Mouse (Mus musculus) hindbrain, embryonic 14.5 days (tissue): ENCODE results near the gene Rnf151. TPM values are rescaled to one million over a fixed set of nuclear protein-coding genes. Genes with fewer than 3 reads are reported as not detected.
"Not testable (repeated sequence)": the region's sequence is repeated elsewhere in the genome, so short reads cannot be mapped to it uniquely, and the experiment has no call there.

Source experiments
- ATAC-seq: fragments of 200-750 bp; cut with Nextera tagmentation; 2 replicates; pipeline ENCODE4 v1.8.0; 2017; ENCODE audit warnings: moderate number of reproducible peaks, mild to moderate bottlenecking, moderate TSS enrichment, moderate library complexity; ENCODE audit not compliant: low FRiP score
- DNase-seq: peaks from one replicate; pipeline ENCODE4 v3.0.0-alpha.2; 2015; ENCODE audit warnings: low spot score
- H3K27ac ChIP-seq: fragments of 300-500 bp; sonication (generic); 2 replicates; pipeline ENCODE4 v1.5.1; 2014; ENCODE audit warnings: mild to moderate bottlenecking, moderate library complexity
- H3K27me3 ChIP-seq: fragments of 300-500 bp; sonication (generic); 2 replicates; pipeline ENCODE4 v1.6.1; 2014; ENCODE audit warnings: mild to moderate bottlenecking, low read length, mixed read lengths; ENCODE audit not compliant: control insufficient read depth, insufficient read depth
- H3K36me3 ChIP-seq: fragments of 300-500 bp; sonication (generic); replicated peaks from 2 replicates; pipeline ENCODE4 v1.6.1; 2014; ENCODE audit not compliant: control insufficient read depth, insufficient read depth
- H3K4me1 ChIP-seq: fragments of 300-500 bp; sonication (generic); replicated peaks from 2 replicates; pipeline ENCODE4 v1.6.1; 2014; ENCODE audit warnings: antibody characterized with exemption, low read length, mixed read lengths; ENCODE audit not compliant: control insufficient read depth, insufficient read depth
- H3K4me2 ChIP-seq: fragments of 300-500 bp; sonication (generic); replicated peaks from 2 replicates; pipeline ENCODE4 v1.6.1; 2014; ENCODE audit warnings: mild to moderate bottlenecking, moderate library complexity
- H3K4me3 ChIP-seq: fragments of 300-500 bp; sonication (generic); replicated peaks from 2 replicates; pipeline ENCODE4 v1.5.1; 2014; ENCODE audit warnings: mild to moderate bottlenecking, low read length
- H3K9ac ChIP-seq: fragments of 300-500 bp; sonication (generic); 2 replicates; pipeline ENCODE4 v1.6.1; 2014
- H3K9me3 ChIP-seq: fragments of 300-500 bp; sonication (generic); 2 replicates; pipeline ENCODE4 v1.6.1; 2016; ENCODE audit warnings: low read length; ENCODE audit not compliant: control insufficient read depth
- WGBS: fragments of 180-500 bp; shearing (Covaris S2); extraction: QIAGEN DNeasy Blood & Tissue Kit; methylation state at CpG from one replicate; pipeline ENCODE4 v1.1.7; 2014; 5-methylcytosine and 5-hydroxymethylcytosine counted together
- polyA plus RNA-seq: library from polyadenylated mRNA; unstranded; fragments of >200 nt; fragmentation: Nextera tagmentation; extraction: Ambion mirVana; gene quantifications from 2 replicates; pipeline ENCODE4 v1.2.1, GENCODE M21; 2014

Gene Rnf151
- polyA plus RNA-seq, 1 experiment from 2014 or later: not detected

DNA sequence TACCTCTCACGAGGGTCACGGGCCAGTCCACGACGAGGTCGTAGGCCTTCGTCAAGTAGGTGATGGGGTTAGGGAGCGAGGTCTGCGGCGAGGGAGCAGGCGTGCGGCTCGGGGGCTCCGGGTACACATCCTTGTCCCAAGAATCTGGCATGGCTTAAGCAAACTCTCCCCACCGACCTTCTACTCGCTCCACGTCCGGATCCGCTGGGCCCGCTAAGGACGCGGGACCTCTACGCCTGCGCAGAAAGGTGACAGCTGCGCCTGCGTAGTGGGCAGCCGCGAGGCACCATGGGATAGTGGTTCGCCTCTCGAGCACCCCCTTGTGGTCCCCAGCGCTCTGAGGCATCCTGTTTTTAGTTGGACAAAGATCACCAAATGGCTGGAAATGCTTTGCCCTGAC, 6.3 kb upstream of the Rnf151 start, which contains the start of gene Ndufb10:
Gene Ndufb10, minus strand, starts transcription at position 295 of the 400 bp plus-strand sequence.
- H3K9me3 ChIP-seq: no peaks in the 10 kb centered on the region
- H3K4me1 ChIP-seq: peaks cover 24% of the 10 kb centered on the region
- H3K4me2 ChIP-seq: peak within 1 kb of the TSS; percentile 96
- H3K36me3 ChIP-seq: peaks cover 15% of the 10 kb centered on the region
- WGBS: under 1% methylated on average over 30 of the region's 30 CpGs
- ATAC-seq (peak; percentile 71), DNase-seq (peak; percentile 98)
- H3K27me3 ChIP-seq: no peaks in the 10 kb centered on the region
- H3K4me3 ChIP-seq: peak within 1 kb of the TSS; percentile 77
- H3K27ac ChIP-seq: peak within 1 kb of the TSS; percentile 78
- peak within 1 kb of the TSS; percentile 94 for H3K9ac ChIP-seq

DNA sequence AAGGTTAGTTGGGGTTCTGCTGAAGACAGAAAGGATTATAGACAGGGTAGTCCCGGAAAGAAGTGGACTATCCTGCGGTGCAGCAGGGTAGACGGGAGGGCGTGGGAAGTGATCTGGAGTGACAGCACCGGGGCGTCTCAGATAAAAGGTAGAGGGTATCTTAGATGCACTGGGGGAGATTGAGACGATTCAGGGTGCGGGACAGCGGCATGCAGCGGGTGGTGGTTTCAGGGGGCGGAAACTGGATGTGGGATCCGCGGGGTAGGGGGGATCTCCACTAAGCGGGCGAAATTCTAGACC, 6.0 kb upstream of the Rnf151 start:
- peak overlapping the region; percentile 77 for H3K4me3 ChIP-seq
- no peaks in the 10 kb centered on the region for H3K9me3 ChIP-seq
- 0% methylated on average over 15 of the region's 15 CpGs for WGBS
- peak overlapping the region; percentile 96 for H3K4me2 ChIP-seq
- peaks cover 24% of the 10 kb centered on the region for H3K4me1 ChIP-seq
- H3K9ac ChIP-seq: peak overlapping the region; percentile 94
- DNase-seq (no peak), ATAC-seq (peak; percentile 4; the same call in 1 of the 2 replicates)
- peak overlapping the region; percentile 78 for H3K27ac ChIP-seq
- no peaks in the 10 kb centered on the region for H3K27me3 ChIP-seq
- peaks cover 15% of the 10 kb centered on the region for H3K36me3 ChIP-seq

- Histone ChIP-seq H3K27ac (peak overlapping the region; percentile 78; the same call in 1 of the 2 replicates), H3K36me3 (peaks cover 17% of the 10 kb centered on the region)
- ATAC-seq: no peak
Observed at GRCm38 (mm10) chr17:24723122-24723880, 5.4 kb upstream of the Rnf151 start.

DNA sequence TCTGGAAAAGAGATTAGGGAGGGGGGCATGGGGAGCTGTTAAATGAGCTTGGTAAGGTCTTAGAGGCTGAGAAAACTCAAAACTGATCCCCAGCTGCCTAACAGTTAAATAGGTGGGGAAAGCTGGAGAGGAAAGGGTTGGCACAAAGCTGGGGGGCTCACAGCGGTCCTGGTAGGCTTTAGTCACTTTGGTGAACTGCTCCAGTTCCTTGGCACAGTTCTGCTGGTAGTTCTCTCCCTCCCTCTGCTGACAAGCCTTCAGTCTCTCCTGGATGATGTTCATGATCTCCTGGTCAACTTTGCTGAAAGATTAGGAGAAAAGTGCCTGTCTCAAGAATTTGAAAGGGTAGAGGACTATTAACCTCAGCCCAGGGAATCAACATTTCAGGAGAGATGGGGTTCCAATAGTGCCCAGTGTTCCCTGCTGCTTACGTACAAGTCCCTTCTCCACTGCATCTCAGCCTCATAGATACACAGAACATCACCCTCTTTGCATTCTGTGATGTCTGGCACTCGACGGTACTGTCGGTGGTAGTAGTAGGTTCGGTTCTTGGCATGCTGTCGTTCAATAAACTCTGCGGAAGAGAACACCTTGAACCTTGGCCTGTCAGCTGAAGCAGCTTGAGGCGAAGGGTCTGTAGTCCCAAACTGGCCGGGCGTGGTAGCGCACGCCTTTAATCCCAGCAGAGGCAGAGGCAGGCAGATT, 4.5 kb upstream of the Rnf151 start:
- WGBS: 41% methylated on average over 13 of the region's 13 CpGs
- H3K9ac ChIP-seq: no peak overlapping the region; the same call in 1 of the 2 replicates

More at GRCm38 (mm10) chr17:24723122-24723880, 5.4 kb upstream of the Rnf151 start:
- 4% methylated on average over 12 of the region's 12 CpGs for WGBS
- DNase-seq: no peak
- no peaks in the 10 kb centered on the region for H3K27me3 ChIP-seq
- H3K9me3 ChIP-seq: no peaks in the 10 kb centered on the region
- peaks cover 24% of the 10 kb centered on the region for H3K4me1 ChIP-seq
- peak overlapping the region; percentile 94 for H3K9ac ChIP-seq
- peak overlapping the region; percentile 77 for H3K4me3 ChIP-seq
- peak overlapping the region; percentile 96 for H3K4me2 ChIP-seq

DNA sequence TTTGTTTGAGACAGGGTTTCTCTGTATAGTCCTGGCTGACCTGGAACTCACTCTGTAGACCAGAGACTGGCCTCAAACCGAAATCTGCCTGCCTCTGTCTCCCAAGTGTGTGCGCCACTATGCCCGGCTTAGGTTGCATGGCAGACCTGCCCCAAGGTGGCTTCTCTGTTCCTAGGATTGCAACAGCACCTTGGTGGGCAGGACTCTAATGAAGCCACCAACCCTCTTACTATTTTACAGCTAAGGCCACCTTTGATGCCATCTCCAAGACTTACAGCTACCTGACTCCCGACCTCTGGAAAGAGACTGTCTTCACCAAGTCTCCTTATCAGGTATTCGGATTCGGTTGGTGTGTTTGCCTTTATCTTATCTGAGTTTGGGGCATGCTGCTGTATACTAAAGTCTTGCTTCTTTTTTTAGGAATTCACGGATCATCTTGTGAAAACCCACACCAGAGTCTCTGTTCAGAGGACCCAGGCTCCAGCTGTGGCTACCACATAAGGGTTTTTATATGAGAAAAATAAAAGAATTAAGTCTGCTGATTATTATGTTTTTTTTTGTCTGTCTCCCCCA, 3.6 kb upstream of the Rnf151 start:
- H3K9me3 ChIP-seq, H3K27me3 ChIP-seq, H3K27ac ChIP-seq, DNase-seq, ATAC-seq: not testable (repeated sequence)
- 77% methylated on average over 7 of the region's 7 CpGs for WGBS
- Histone ChIP-seq H3K36me3 (peaks cover 28% of the 10 kb centered on the region), H3K4me1 (peaks cover 24% of the 10 kb centered on the region), H3K4me2 (peak overlapping the region; percentile 96), H3K9ac (peak overlapping the region; percentile 88), H3K4me3 (peak overlapping the region; percentile 78)

More for the DNA sequence above, 4.5 kb upstream of the Rnf151 start:
- Histone ChIP-seq H3K36me3 (peaks cover 26% of the 10 kb centered on the region), H3K27ac (no peak overlapping the region), H3K4me1 (peaks cover 24% of the 10 kb centered on the region), H3K4me2 (peak overlapping the region; percentile 96; the same call in 1 of the 2 replicates), H3K27me3 (no peaks in the 10 kb centered on the region), H3K9me3 (no peaks in the 10 kb centered on the region), H3K4me3 (no peak overlapping the region; the same call in 1 of the 2 replicates)
- DNase-seq (no peak), ATAC-seq (no peak)

GRCm38 (mm10) chr17:24720616-24721015, 2.8 kb upstream of the Rnf151 start:
- Histone ChIP-seq H3K4me3 (peak overlapping the region; percentile 78), H3K4me2 (peak overlapping the region; percentile 96), H3K9ac (peak overlapping the region; percentile 88), H3K36me3 (peaks cover 36% of the 10 kb centered on the region), H3K4me1 (peaks cover 24% of the 10 kb centered on the region)
- ATAC-seq, H3K27ac ChIP-seq, H3K9me3 ChIP-seq, DNase-seq, H3K27me3 ChIP-seq: not testable (repeated sequence)
- WGBS: 0% methylated on average over 11 of the region's 11 CpGs

DNA sequence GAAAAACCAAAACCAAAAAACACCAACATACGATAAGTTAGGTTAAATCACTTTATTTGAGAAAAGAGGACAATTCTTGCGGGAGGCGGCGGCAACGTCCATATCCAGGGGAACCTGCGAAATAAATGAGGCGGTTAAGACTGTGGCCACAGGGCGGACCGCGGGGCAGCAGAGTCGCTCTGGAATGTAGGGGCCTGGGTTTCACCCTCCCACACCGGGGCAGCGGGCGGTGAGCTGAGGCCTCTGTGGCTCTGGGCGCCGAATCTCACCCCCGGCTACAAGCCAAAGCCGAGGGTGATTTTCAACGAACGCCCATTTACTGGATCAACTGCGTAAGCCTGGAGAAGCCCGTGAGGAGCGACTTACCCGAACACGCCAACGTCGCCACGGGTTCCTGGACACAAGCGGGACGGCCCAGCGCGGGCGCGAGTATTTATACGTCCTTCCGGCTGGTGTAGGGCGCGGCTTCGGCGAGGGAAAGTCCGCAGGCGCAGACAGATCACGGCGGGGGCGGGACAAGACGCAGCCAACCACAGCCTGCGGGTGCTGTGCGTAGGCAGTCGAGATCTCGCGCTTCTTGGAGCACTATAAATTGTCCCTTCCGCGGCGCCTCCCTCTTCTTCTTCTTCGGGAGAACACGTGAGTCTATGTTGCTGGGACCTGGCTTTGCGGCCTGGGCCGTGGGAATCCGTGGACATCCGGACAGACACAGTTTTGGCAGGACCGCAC, 1.8 kb upstream of the Rnf151 start:
- Histone ChIP-seq H3K27ac (peak overlapping the region; percentile 88), H3K9ac (peak overlapping the region; percentile 90), H3K4me1 (peaks cover 24% of the 10 kb centered on the region), H3K4me3 (peak overlapping the region; percentile 78), H3K27me3 (no peaks in the 10 kb centered on the region), H3K4me2 (peak overlapping the region; percentile 96), H3K9me3 (no peaks in the 10 kb centered on the region), H3K36me3 (peaks cover 36% of the 10 kb centered on the region)
- under 1% methylated on average over 61 of the region's 61 CpGs for WGBS
- DNase-seq: peak; percentile 97
- ATAC-seq: peak; percentile 98

GRCm38 (mm10) chr17:24718938-24719337, 1.1 kb upstream of the Rnf151 start:
- not testable (repeated sequence) for ATAC-seq, H3K9me3 ChIP-seq, DNase-seq, H3K27me3 ChIP-seq
- 74% methylated on average over 5 of the region's 5 CpGs for WGBS
- peak overlapping the region; percentile 78 for H3K4me3 ChIP-seq
- H3K36me3 ChIP-seq: peaks cover 36% of the 10 kb centered on the region
- peak overlapping the region; percentile 90 for H3K9ac ChIP-seq
- H3K4me2 ChIP-seq: peak overlapping the region; percentile 96
- peak overlapping the region; percentile 88; the same call in 1 of the 2 replicates for H3K27ac ChIP-seq
- peaks cover 24% of the 10 kb centered on the region for H3K4me1 ChIP-seq
